Mouse (Mus musculus): Measurements from ENCODE around the gene Dip2b. TPM values are rescaled to one million over a fixed set of nuclear protein-coding genes. Genes with fewer than 3 reads are reported as not detected.

The Dip2b gene
- polyA plus RNA-seq, 1 experiment from 2014 or later = 4.9 TPM

- no peak overlapping the region for H3K4me2 ChIP-seq
- no peaks in the 10 kb centered on the region for H3K4me1 ChIP-seq
- no peaks in the 10 kb centered on the region for H3K9me3 ChIP-seq (replicated peaks)
- no peaks in the 10 kb centered on the region for H3K27me3 ChIP-seq (replicated peaks)
- H3K9ac ChIP-seq = no peak overlapping the region
- WGBS (ENCODE audit: insufficient replicate concordance) = 71% methylated on average over 8 of the region's 8 CpGs
- H3K27ac ChIP-seq = no peak overlapping the region
- no peak for ATAC-seq
- no peak overlapping the region for H3K4me3 ChIP-seq
- H3K36me3 ChIP-seq = no peaks in the 10 kb centered on the region
These were observed 9.0 kb upstream of the Dip2b start for GRCm38 (mm10) chr15:100029497-100029896.

- ATAC-seq = no peak
- Histone ChIP-seq H3K4me2 (no peak overlapping the region), H3K9me3 (replicated peaks) (no peaks in the 10 kb centered on the region), H3K27me3 (replicated peaks) (no peaks in the 10 kb centered on the region), H3K36me3 (no peaks in the 10 kb centered on the region), H3K27ac (no peak overlapping the region), H3K4me1 (no peaks in the 10 kb centered on the region), H3K4me3 (no peak overlapping the region), H3K9ac (no peak overlapping the region)
- WGBS (ENCODE audit: insufficient replicate concordance) = 75% methylated on average over 2 of the region's 2 CpGs
These were observed 8.6 kb upstream of the Dip2b start for GRCm38 (mm10) chr15:100029900-100030299.

- Histone ChIP-seq H3K36me3 (no peaks in the 10 kb centered on the region), H3K4me2 (no peak overlapping the region), H3K27me3 (replicated peaks) (peaks cover 3% of the 10 kb centered on the region; the same call in 1 of the 2 replicates), H3K9ac (no peak overlapping the region), H3K27ac (no peak overlapping the region), H3K9me3 (replicated peaks) (no peaks in the 10 kb centered on the region), H3K4me3 (no peak overlapping the region), H3K4me1 (no peaks in the 10 kb centered on the region)
- no peak for ATAC-seq
- WGBS (ENCODE audit: insufficient replicate concordance) = 74% methylated on average over 3 of the region's 3 CpGs
These were observed 5.9 kb upstream of the Dip2b start for GRCm38 (mm10) chr15:100032546-100032945.

- WGBS (ENCODE audit: insufficient replicate concordance) = under 1% methylated on average over 36 of the region's 36 CpGs
- H3K4me3 ChIP-seq = peak overlapping the region; percentile 84
- H3K4me1 ChIP-seq = peaks cover 38% of the 10 kb centered on the region
These were observed 687 bp downstream of the Dip2b start for GRCm38 (mm10) chr15:100039001-100039701.

GRCm38 (mm10) chr15:100040541-100041266, 2.2 kb downstream of the Dip2b start:
- Histone ChIP-seq H3K4me1 (peaks cover 44% of the 10 kb centered on the region), H3K27me3 (replicated peaks) (peaks cover 29% of the 10 kb centered on the region), H3K9ac (no peak overlapping the region), H3K36me3 (no peaks in the 10 kb centered on the region), H3K4me2 (peak overlapping the region; percentile 94), H3K4me3 (no peak overlapping the region), H3K27ac (0 out of 2 replicates have a peak overlapping the region, but pooled peaks have one; percentile 23), H3K9me3 (replicated peaks) (no peaks in the 10 kb centered on the region)
- 28% methylated on average over 14 of the region's 14 CpGs for WGBS (ENCODE audit: insufficient replicate concordance)
- ATAC-seq = no peak

More at GRCm38 (mm10) chr15:100039001-100039701, 687 bp downstream of the Dip2b start:
- Histone ChIP-seq H3K9ac (peak overlapping the region; percentile 93), H3K27ac (peak overlapping the region; percentile 83), H3K9me3 (replicated peaks) (no peaks in the 10 kb centered on the region), H3K27me3 (replicated peaks) (peaks cover 29% of the 10 kb centered on the region), H3K36me3 (no peaks in the 10 kb centered on the region), H3K4me2 (peak overlapping the region; percentile 94)
- no peak for ATAC-seq

GRCm38 (mm10) chr15:100041267-100042047, 3.0 kb downstream of the Dip2b start:
- no peak overlapping the region for H3K9ac ChIP-seq
- no peak for ATAC-seq
- H3K9me3 ChIP-seq (replicated peaks) = no peaks in the 10 kb centered on the region
- WGBS (ENCODE audit: insufficient replicate concordance) = 33% methylated on average over 10 of the region's 10 CpGs
- peaks cover 49% of the 10 kb centered on the region for H3K4me1 ChIP-seq
- no peaks in the 10 kb centered on the region for H3K36me3 ChIP-seq
- H3K27me3 ChIP-seq (replicated peaks) = peaks cover 29% of the 10 kb centered on the region
- H3K27ac ChIP-seq = 0 out of 2 replicates have a peak overlapping the region, but pooled peaks have one; percentile 23
- H3K4me3 ChIP-seq = no peak overlapping the region
- peak overlapping the region; percentile 36 for H3K4me2 ChIP-seq

GRCm38 (mm10) chr15:100042048-100042400, 3.6 kb downstream of the Dip2b start:
- Histone ChIP-seq H3K9me3 (replicated peaks) (no peaks in the 10 kb centered on the region), H3K4me2 (peak overlapping the region; percentile 36), H3K27ac (no peak overlapping the region), H3K27me3 (replicated peaks) (peaks cover 26% of the 10 kb centered on the region), H3K4me1 (peaks cover 49% of the 10 kb centered on the region), H3K4me3 (no peak overlapping the region), H3K9ac (no peak overlapping the region), H3K36me3 (peaks cover 3% of the 10 kb centered on the region; the same call in 1 of the 2 replicates)
- ATAC-seq = no peak
- 44% methylated on average over 9 of the region's 9 CpGs for WGBS (ENCODE audit: insufficient replicate concordance)

- H3K27ac ChIP-seq = no peak overlapping the region
- 54% methylated on average over 6 of the region's 6 CpGs for WGBS (ENCODE audit: insufficient replicate concordance)
- no peak overlapping the region for H3K4me2 ChIP-seq
- no peaks in the 10 kb centered on the region for H3K9me3 ChIP-seq (replicated peaks)
- peaks cover 32% of the 10 kb centered on the region for H3K4me1 ChIP-seq
- peaks cover 16% of the 10 kb centered on the region for H3K36me3 ChIP-seq
- no peak overlapping the region for H3K4me3 ChIP-seq
- peaks cover 5% of the 10 kb centered on the region for H3K27me3 ChIP-seq (replicated peaks)
- no peak overlapping the region for H3K9ac ChIP-seq
- no peak for ATAC-seq
These were observed 7.1 kb downstream of the Dip2b start for GRCm38 (mm10) chr15:100045576-100045975.

- WGBS (ENCODE audit: insufficient replicate concordance) = 74% methylated on average over 7 of the region's 7 CpGs
- no peak for ATAC-seq
- Histone ChIP-seq H3K4me3 (no peak overlapping the region), H3K36me3 (peaks cover 16% of the 10 kb centered on the region), H3K27ac (no peak overlapping the region), H3K9ac (no peak overlapping the region), H3K4me2 (no peak overlapping the region), H3K9me3 (replicated peaks) (no peaks in the 10 kb centered on the region), H3K4me1 (peaks cover 10% of the 10 kb centered on the region), H3K27me3 (replicated peaks) (no peaks in the 10 kb centered on the region)
These were observed 11.1 kb downstream of the Dip2b start for GRCm38 (mm10) chr15:100049496-100050087.

- ATAC-seq = no peak
- H3K4me2 ChIP-seq = no peak overlapping the region
- no peaks in the 10 kb centered on the region for H3K9me3 ChIP-seq (replicated peaks)
- peaks cover 16% of the 10 kb centered on the region for H3K36me3 ChIP-seq
- peaks cover 3% of the 10 kb centered on the region for H3K4me1 ChIP-seq
- no peak overlapping the region for H3K9ac ChIP-seq
- H3K27me3 ChIP-seq (replicated peaks) = no peaks in the 10 kb centered on the region
- WGBS (ENCODE audit: insufficient replicate concordance) = 82% methylated on average over 7 of the region's 7 CpGs
- H3K4me3 ChIP-seq = no peak overlapping the region
- no peak overlapping the region for H3K27ac ChIP-seq
These were observed 12.5 kb downstream of the Dip2b start for GRCm38 (mm10) chr15:100050940-100051339.

GRCm38 (mm10) chr15:100052726-100053125, 14.3 kb downstream of the Dip2b start:
- Histone ChIP-seq H3K4me1 (peaks cover 13% of the 10 kb centered on the region), H3K27ac (no peak overlapping the region), H3K4me2 (no peak overlapping the region), H3K27me3 (replicated peaks) (no peaks in the 10 kb centered on the region), H3K36me3 (peaks cover 8% of the 10 kb centered on the region), H3K4me3 (no peak overlapping the region), H3K9me3 (replicated peaks) (no peaks in the 10 kb centered on the region), H3K9ac (no peak overlapping the region)
- no peak for ATAC-seq
- WGBS (ENCODE audit: insufficient replicate concordance) = 64% methylated on average over 3 of the region's 3 CpGs
